Mouse (Mus musculus): ENCODE results near the gene Memo1.

DNA sequence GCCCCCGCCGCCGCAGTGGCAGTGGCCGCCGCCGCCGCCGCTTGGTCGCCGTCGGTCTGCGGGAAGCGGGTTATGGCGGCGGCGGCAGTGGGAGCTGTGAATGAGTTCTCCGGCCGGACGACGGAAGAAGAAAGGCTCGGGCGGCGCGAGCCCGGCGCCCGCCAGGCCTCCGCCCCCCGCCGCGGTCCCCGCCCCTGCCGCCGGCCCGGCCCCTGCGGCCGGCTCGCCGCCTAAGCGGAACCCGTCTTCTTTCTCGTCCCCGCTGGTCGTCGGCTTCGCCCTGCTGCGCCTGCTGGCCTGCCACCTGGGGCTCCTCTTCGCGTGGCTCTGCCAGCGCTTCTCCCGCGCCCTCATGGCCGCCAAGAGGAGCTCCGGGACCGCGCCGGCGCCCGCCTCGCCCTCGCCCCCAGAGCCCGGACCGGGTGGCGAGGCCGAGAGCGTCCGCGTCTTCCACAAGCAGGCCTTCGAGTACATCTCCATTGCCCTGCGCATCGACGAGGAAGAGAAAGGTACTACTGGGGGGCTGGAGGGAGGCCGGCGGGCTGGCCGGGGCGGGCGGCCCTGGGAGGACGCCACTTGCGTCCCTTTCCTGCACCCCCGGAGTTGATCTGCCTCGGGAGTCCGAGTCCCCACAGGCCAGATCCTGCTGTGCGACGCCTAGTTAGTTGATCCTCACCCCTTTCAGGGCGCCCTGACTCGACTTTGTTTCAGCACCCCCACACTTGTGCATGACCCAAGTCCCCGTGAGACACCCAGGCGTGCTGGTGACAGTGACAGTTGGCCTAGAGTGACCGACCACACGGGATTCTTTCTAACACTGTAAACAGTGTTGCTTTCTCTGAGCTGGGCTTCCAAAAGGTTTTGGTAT lies 43.9 kb upstream of the Memo1 start, which contains the start of gene Spast:
- TF ChIP-seq CTCF (IDR thresholded peaks at IDR 0.05; ENCODE audit: borderline replicate concordance, insufficient read depth, low read length) (no peak), POLR2A (IDR thresholded peaks at IDR 0.05; ENCODE audit: low read depth, low read length) (peak; percentile 68)
